Mouse (Mus musculus) thymus, postnatal 4 days (tissue): ENCODE measurements at regions not wholly inside any gene's neighbourhood (a gene's known extent, or its start where the extent isn't known, plus 50 kb on each side); places are given as distances from the start of the nearest gene placed in this dataset.

ENCODE experiments used
- DNase-seq: peaks from one replicate; pipeline ENCODE4 v3.0.0; 2021

DNA sequence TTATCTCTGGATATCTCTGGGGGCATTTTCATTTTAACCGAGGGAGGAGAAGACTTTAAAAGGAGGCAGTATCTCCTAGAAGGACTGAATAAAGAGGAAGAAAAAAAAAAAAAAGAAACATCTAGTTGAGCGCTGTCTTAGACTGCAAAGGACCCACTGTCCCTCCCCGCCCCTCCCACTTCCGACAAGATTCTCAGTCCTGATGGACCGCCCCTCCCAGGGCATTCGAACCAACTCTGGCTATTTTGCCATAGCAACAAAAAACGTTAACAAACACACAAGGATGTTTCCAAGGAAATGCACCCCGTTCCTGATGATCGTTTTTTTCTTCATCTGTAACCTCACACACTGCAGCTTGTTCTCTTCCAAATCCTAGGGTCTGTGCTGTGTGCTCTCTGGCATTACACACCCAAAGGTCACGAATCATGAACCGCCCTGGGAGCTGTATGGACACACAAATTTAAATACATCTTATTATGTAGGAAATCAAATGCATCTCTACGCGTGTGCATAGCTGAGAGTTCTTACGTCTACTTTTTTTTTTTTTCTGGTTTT, 75.8 kb downstream of the Rnd3 start:
- no peak for DNase-seq

DNA sequence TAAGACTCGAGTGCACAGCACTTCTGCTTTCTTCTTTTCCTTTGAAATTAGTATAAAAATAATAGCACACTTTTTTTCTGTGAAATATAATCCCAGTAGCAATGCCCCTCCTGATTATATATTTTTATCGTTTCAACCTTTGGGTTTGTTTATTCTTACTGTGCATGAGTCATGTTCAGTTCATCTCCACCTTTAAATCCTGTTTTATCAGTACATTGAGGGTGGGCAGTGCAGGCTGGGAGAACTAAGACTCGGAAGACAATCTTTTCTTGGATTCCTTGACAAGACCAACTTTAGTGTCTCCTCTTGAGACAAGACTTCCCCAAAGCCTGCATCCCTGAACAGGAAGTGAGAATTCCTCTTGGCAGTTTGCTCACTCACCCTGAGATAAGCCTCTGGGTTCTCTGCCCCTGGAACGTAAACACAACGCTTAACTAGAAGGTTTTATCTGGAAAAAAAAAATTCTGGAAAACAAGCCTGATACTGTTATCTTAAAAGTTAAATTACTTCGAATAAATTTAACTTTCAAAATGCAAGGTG, 76.5 kb downstream of the Rnd3 start:
- DNase-seq: no peak

DNA sequence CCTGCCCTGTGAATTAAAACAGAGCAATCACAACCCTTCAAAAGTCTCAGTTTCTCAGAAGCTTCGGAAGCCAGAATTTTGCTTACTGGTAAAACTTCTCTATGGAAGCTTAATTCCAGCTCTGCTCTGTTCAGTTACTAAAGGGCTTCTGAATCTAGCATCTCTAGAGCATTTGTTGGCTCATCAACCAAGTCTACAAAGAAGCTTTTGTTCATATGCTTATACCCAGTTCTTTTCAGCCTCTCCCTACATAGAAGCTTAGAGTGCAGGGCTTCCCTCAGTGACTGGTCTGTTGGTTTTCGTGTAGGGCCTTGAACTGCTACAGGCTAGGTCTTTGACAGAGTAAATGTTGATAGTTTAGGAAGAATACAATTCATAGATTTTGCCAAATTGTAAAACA, 78.0 kb downstream of the Rnd3 start:
- DNase-seq: no peak

DNA sequence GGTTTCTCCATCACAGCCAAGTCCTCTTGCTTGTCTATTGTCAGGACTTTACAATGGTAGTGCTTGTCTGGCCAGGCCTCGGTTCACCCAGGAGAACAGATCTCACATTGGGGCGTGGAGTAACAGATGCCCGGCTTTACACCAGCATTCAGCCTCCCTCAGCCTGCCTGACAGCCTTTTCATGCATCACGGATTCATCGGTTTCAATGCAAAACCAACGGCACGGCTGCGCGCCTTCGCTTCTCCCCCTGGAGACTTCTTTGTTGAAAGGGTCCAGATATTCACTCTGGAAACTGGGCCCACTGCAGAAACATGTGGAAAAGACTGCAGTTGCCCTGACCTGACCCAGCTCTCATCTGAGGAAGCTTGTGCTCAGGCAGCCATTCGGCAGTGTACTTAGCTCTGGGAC, 82.5 kb downstream of the Rnd3 start:
- DNase-seq: no peak

DNA sequence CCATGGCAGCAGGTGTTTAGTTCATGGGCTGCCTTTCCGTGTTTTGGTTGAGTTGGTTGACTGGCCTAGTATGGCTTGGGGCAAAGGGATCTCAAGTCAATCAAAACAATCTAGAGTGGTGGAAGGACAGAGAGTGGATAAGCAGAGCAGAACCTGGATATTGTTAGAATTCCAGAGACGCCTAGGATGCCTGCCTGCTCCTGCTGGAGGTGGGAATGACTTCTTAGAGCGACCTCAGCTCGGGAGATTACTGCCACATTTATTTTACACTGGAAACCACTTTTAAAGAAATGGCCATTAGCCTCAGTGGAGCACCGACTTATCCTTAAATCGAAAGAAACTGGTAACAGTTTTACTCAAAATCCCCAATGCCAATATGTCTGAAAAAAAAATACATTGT, 83.1 kb downstream of the Rnd3 start:
- no peak for DNase-seq

DNA sequence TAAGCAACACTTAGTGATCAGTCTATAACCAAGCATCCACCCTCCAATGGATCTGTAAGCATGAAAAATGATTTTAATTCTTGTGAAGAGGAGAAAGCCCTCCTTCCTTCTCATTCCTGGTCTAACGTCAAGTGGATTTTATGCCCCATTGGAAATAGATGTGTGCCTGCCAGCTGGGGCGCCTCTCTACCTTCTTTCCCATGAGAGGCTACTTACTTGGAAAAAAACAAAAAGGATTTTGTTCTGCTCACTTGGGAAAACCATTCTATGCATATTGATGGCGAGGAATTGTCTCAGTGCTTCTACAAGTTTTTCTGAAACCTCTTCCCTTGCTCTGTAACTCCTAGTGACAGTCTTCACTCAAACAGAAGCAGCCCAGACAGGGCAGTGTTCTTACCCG, 84.1 kb downstream of the Rnd3 start:
- DNase-seq: no peak

DNA sequence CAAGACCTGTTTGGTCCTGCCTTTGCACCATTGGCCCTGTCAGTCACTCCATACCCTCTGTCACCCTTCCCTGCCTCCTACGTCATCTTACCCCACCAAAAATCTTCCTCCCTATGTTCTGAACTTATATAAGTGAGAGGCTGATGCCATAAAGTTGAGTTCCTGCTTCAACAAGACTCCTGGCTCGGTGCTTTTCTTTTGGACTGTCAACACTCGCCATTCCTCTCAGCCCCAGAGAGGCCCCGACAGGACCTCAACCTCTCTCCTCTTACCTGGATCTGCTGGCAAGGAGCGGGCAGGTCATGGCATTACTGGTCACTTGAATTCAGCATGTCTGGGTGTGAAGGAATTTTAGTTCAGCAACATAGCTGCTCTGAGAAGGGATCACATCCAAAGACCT, 86.9 kb downstream of the Rnd3 start:
- DNase-seq: no peak

DNA sequence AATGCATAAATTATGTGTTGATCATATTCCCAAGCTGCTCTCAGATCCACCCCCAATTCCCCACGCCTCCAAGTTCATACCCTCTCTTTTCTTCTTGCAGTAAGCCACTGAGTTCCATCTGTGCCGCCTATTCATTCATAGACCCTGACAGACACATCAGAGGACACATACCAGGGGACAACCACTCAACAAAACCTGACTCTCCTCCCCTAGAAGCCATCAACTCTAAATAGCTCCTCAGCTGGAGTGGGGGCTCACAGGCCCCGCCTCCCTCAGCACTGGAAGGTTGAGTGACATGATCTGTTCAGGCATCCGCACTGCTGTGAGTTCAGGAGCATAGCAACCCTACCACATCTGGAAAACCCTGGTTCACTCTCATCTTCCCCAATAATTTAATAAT, 90.8 kb downstream of the Rnd3 start:
- DNase-seq: no peak

DNA sequence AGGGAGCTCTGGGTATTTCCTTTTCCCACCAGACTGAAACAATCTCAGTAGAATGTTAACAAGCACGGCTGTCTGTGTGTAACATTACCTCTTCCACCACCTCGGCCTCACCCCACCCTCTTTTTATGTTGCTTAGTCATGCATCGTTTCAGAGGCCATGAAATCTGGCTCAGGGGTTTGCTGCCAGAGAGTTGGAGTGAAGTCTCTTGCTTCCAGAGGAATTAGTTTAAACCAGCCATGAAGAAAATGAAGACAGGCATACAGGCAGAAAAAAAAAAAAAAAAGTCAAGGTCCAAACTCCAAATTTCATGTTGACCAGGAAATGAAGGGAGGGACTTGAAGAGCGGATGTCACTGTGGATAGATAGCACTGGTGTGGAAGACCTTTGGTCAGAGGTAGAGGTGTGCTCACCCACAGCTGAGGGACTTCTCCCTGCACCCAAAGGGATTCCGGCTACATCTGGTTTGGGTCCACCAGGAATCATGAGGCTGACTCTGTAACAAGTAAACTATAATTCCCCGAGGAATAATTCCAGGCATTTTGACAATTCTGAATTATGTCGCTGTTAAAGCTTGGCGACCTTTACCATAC, 92.7 kb downstream of the Rnd3 start:
- DNase-seq: no peak

DNA sequence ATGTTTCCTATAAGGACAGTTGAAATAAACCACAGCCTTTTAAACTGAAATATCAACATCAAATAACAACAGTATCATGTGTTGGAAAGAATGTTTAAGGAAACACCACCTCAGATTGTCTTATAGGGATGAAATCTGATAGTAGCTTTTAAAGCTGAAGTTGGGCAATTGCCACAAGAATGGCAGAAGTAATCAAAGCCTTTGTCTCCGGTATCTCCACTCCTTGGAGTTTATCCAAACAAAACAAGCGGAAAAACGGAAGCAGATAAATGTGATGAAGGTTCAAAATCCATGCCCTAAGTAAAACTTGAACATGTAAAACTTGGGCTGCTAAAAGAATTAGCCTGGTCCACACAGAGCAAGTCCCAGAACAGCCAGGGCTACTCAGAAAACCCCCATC, 93.6 kb downstream of the Rnd3 start:
- no peak for DNase-seq

DNA sequence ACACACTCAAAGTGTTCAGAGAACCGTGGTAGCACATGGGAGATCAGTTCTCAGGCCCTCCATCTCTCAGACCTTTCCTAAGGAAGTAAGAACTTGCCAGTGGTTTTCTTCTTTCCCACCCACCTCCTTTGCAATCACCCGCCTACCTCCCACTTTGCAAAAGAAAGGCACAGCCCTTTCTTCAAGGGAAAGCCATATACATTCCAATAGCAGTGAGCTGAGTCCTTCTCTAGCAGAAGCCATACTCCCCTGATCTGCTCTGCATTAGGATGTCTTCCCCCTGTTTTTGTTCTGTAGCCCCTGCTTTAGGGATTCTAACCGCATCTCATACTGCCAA, 99.1 kb downstream of the Rnd3 start:
- DNase-seq: no peak

DNA sequence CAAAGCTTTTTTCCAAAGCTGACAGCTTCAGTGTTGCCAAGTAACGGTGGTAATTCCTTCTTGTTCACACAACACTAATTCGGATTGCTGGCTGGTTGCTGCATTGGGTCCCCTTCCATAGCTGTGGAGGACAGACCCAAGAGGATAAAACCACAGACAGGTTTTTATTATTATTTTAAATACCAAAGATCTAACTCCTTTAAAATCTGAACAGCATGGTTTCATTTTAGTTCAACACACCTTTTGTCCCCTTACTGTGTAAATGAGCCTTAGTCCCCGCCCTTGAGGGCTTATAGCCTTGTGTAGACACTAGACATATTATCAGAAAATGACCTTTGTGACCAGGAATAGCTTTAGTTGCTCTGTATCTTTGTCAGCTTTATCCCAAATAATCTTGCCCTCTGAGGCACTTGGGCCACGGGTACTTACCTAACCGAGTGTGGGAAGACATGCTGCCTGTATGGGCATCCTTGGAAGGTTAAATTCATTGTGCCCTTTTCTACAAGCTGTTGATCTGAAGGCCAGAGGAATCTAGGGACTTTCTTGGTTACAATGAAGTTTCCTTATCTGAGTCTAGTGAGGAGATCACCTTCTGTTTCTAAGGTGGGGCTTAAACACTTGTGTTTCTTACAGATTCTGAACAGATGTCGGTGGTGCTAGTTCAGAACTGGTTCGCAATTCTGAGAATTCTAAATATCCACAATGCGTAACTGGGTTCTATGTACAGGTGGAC, 99.6 kb downstream of the Rnd3 start:
- no peak for DNase-seq

DNA sequence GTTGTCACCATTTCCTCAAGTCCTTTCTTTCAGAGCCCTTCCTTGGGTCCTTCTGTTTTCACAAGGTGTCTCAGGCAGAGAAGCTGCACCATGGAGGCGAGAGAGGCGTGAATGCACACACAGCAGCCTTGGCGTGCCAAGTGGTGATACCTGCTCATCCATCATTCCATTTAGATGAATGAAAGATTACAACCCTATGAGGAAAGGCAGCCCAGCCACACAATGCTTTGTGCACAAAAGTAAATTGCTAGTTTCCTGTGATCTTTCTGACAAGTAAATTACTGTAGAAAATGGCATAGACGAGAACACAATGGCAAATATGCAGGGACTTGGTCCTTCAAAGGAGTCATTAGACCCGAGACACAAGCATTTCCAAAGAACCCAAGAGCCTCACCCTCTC, 101.4 kb downstream of the Rnd3 start:
- no peak for DNase-seq

DNA sequence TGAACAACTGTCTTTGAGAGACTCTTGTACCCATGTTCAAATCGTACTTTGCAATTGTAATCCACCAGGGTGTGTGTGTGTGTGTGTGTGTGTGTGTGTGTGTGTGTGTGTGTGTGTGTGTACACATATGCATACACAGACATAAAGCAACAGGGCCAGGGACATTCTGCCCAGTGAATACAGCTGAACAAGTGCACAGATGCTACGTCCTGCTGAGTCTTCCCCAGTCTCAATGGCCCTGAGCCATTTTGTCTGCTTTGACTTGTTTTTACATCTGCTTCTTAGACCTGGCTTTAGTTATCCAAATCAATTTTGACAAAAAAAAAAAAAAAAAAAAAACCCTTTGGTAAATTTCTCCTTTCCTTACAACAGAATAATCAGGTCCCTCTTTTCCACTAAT, 103.3 kb downstream of the Rnd3 start:
- DNase-seq: no peak

DNA sequence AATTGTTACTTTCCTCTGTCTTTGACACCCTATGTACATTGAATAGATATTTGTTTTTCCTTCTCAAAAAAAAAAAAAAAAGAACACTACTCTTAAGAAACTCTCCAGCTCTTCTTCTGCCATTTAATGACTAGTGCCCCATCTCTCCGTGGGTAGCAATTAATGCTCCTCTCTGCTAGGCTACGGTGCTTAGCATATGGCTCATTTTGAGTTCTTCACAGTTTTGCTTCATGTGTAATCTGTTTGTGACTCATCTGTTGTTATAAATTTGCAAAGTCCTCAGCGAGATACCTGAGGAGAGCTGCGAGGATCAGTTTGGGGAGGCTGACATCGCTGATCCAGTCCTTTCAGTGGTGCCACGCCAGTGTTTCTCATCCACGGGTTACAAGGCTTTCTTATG, 107.8 kb downstream of the Rnd3 start:
- DNase-seq: no peak

DNA sequence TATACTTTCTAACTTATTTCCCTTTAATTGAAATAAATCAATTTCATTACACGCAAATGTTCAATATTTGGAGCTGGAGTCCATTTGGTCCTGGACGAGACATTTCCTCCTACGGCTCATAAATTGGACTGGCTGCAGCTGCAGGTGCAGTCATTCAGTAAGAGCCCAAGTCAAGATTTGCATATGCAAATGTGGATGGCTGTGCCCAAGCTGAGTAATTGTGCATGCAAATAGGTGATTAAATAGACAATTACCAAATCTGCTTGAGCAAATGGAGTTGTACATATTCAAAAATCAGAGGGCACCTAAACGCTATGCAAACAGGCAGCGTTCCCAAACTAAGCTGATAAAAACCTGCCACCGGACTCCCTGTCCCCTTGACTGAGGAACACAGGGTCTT, 110.2 kb downstream of the Rnd3 start:
- no peak for DNase-seq

DNA sequence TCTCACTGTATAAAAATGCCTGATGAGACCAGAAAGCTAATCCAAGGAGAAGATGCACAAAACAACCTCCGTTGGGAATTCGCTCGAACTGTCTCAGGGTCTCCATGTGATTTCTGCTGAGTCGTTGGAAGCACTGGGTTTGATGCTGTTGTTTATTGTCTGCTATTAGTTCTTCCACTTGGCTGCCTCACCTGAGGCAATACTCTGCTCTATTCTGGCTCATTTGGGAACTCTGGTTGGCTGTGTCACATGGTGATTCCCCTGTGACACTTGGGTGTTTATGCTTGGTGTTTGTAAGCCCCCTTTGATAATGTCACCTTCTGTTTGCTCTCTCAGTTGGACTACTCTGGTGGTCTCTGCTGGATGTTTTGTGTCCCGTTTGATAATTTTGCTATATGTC, 111.9 kb downstream of the Rnd3 start:
- no peak for DNase-seq

DNA sequence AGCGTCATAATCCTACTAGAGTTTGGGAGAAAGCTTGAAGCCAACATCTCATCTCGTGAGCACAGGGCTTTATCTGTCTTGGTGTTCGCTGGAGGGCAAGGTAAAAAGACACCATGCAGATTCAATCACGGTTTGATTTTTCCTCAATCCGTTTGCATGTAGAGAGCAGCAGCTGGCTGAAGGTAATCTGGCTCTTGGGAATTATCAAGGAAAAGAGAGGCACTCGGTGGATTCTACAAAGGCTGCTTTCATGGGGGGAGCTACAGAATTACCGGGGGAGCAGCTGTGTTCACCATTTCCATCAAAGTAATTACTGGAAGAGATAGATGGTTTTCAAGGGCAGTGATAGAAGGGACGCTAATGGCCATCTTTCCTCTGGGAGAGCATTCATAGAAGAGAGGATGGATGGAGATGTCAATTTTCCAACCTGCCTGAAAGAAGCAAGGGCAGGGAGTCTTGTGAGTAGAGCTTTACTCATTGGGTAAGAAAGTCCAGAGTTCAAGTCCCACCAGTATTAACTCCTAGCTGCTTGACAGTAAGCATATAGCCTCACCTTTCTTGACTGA, 112.6 kb downstream of the Rnd3 start:
- no peak for DNase-seq

DNA sequence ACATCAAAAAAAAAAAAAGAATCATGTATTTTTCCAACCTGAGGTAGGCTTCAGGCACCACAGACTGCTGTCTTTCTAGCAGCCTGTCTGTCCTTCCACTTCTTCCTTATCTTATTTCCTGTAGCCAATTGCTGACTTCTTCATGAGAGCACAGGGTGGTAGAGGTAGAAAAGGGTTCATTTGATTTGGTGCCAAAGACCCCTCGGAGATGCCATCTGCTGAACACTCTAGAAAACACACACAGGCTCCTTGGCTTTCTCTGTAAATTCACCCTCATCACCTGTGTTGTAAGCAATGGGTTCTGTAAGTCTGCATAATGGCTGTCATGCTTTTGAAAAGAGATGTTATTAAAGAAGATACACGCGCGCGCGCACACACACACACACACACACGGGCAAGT, 115.0 kb downstream of the Rnd3 start:
- no peak for DNase-seq

DNA sequence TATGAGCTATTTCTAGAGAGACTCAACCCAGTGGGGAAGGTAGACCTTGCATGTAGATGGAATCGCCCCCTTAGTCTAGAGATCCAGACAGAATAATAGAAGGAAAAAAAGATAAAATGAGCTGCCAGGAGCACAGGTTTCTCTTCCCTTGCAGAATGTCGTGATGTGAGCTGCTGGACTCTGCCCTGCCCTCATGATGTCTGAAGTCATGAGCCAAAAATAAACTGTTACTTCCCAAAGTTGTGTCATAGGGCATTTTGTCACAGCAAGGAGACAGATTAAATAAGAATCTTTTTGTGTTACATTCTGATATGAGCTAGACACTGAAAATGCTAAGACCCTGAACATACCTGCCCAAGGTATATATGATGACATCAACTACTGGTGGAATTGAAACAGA, 126.4 kb downstream of the Rnd3 start:
- no peak for DNase-seq

DNA sequence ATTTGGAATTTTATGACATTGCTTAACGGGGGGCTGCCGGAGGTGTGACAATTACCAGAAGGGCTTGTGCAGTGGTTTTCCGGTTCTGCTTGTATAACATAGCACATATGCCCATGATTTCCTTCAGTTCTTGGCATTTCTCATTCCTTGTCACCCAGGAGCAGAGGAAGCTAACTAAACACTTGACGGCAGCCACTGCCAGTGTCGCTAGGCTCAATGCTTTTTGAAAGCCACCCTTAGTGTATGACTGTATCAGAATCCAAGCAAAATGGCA, 132.8 kb downstream of the Rnd3 start:
- DNase-seq: no peak

DNA sequence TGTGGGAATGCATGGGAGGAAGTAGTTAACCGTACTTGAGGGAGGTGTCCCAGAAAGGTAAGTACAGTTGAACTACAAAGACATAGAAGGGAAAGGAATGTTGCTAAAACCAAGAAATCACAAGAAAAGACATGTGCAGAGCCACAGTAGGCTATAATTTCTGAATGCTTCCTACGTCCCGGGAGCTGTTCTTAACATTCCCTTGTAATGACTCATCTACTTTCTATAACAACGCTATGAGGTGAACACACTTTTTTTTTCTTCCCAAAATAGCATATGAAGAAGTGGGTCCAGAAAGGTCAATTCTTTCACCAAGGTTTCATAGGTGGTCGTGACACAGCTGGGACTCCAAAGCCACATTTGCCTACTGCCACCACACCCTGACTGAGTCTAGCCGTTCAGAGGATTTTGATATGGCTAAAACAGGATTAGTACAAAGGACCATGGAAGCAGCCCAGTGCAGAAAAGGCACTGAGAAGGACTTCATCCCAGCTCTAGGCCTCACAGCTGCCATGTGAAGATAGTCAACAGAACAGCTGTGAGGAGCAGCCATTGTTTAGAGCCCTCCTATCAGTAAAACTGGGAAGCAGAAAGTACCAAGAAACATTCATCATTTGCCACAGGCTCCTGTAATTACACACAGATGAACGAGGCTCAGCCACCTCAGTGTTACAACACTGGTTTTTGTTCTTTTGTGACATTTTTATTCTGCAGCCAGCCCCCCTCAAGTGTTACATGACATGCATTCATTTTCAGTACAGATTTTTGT, 133.4 kb downstream of the Rnd3 start:
- DNase-seq: no peak

DNA sequence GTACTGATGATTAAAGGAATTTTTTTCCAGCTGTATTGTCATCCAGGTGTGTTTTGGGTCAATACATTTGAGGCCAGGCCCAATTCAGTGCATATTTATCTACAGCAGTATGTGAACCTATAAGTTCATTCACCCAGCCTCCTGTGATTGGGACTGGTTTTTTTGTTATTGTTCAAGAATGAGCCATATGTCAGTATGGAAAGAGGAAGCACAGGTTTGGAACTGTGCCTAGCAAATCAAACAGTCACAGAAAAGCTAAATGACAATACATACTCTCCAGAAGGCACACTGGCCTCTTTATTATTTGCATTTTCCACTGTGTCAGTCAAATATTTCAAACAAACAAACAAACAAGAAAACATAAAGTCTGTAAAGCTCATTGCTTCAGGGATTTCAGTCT, 134.7 kb downstream of the Rnd3 start:
- DNase-seq: no peak

DNA sequence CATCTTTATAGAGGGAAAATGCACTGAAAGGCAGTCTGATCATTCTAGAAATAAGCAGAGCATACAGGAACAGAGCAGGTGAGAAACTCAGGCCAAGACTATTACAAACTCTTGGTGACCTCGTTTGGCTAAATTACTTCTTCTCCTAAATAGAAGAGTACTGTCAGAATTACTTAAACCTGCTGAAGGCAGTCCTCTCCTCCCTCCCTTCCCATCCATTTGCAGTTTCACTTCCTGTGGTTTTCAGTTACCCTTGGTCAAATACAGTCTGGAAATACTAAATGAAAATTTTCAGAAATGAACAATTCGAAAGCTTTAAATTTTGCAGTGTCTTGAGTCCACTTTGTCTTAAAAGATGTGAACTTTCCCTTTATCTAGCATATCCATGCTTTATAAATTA, 135.8 kb downstream of the Rnd3 start:
- DNase-seq: no peak
